Mouse (Mus musculus) stomach, postnatal 0 days (tissue): ENCODE measurements around the gene Qk.

Experiments
- CTCF ChIP-seq: IDR thresholded peaks from 2 replicates; pipeline ENCODE4 v1.5.1; 2016; ENCODE audit warnings: antibody characterized with exemption, low read depth, mild to moderate bottlenecking, moderate library complexity
- EP300 ChIP-seq: optimal IDR thresholded peaks from 2 replicates; pipeline ENCODE3; 2016; ENCODE audit warnings: antibody characterized with exemption

- TF ChIP-seq CTCF (no peak), EP300 (no peak)
These were observed 1.4 kb upstream of the Qk start for GRCm38 (mm10) chr17:10321092-10321491.
